Mouse (Mus musculus): ENCODE measurements at regions not wholly inside any gene's neighbourhood (a gene's known extent, or its start where the extent isn't known, plus 50 kb on each side); places are given as distances from the start of the nearest gene placed in this dataset.

DNA sequence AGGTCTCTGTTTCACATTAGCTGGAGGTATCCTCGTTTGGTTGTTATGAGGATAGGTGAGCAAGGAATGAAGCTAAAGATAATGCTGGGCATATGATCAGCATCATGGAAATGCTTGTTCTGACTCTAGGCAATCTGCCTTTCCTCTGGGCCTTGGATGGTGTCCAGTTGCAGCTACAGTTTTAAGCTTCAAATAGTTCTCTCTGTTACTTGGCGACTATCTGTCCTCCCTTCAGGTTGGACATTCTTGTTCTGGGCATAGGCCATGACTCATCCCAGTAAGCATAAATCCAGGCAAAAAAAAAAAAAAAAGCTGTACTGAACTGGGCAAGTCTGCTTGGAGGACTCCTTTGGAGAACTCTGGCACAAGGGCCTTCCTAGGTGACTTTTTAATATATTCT lies 776.9 kb downstream of the Kcnma1 start:
- peak; percentile 17 for DNase-seq (ENCODE audit: low read depth, low spot score)

DNA sequence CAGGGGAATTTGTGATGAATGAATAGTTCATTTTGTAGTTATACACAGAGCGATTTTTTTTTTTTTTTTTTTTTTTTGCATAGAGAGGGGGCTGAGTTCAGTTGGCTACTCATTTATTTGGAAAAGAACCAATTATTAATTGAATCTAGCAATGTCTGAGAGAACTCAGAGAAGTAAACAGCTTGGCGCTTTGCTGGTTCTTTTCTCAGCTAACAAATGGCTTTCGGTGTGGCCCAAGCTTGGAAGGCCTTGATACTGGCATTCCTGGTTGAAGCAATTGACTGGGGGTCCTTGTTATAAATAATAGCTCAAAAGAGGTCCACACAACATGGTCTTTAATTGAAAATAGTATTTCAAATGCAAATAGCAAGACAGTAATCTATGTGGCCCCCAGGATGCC lies 815.6 kb downstream of the Kcnma1 start:
- no peak for DNase-seq (ENCODE audit: low read depth, low spot score)

DNA sequence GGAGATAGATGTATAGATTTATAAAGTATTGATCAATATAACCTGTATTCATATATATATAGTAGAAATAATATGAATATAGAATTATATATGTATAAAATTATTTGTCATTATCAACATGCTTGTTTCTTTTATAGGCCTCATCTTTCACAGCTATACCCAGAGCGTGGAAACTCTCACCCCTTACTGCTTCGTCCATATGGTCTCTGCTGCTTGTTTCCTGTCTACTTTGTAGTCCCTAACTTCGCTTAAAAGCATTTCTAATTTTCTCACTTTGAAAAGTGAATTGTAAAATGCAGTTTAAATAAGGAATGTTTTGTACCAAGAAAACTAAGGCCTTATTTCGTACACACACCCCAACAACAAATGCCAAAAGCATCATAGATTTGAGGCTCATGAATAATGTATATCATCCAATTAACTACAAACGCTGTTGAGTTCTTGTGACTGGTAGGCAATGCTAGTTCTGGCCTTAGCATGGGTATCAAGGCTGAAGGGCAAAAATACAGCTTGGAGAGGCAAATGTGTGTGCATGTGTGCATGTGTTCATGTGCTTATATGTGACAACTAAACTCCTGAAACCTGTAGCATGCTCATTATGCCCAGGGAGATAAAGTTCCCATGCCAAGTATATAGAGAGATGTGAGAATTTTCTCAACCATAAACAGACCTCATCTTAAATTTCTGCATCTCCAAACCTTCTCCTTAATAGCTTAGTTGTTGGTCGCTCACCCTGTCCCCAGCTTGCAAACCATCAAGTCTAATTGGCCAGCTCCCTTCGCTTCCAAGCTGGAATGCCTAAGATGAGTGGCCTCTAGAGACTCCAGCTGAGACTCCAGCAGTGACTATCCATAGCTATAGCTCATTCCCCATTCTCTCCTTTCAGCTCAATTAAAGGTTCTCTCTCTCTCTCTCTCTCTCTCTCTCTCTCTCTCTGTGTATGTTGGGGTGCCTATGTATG lies 819.4 kb downstream of the Kcnma1 start:
- DNase-seq (ENCODE audit: low read depth, low spot score): no peak

GRCm38 (mm10) chr14:23192566-23192965 lies 821.7 kb downstream of the Kcnma1 start:
- DNase-seq (ENCODE audit: low read depth, low spot score): no peak

DNA sequence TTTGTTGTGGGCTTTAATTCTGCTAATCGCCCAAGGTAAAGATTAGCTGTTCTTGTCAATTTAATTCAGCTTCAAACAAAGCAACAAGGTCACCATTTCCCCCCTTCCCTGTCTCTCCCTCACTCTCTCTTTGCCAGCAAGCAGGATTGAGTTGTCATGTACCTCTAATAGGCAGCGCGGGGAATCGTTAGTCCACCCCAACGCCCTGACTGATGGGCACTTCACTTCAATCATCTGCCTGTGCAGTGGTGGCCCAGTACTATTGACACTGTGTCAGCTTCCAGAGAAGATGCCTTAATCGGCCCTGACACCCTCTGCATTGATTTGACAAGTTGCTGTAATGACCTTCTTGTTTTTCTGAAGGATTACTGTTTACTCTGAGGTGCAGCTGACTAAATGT lies 828.9 kb downstream of the Kcnma1 start:
- DNase-seq (ENCODE audit: low read depth, low spot score): no peak

DNA sequence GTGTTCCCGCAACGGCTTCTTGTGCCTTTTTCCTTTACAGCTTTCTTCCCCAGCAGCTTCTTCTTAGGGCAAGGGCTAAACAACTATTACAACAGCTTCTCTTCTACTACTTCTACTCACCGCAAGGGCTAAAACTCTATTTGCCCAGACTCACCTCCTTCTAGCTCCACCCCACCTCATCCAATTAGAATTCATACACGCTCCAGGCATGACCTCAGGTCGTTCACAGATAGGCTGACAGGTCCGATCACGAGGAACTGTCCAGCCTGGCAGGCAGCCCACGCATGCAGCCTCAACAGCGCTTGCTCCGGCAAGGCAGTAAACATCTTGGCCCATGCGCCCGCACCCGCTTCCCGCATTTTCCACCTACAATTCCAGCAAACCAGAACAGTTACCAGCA lies 844.9 kb downstream of the Kcnma1 start:
- DNase-seq (ENCODE audit: low read depth, low spot score): no peak

GRCm38 (mm10) chr14:23160567-23160966 lies 853.7 kb downstream of the Kcnma1 start:
- DNase-seq (ENCODE audit: low read depth, low spot score): no peak

- DNase-seq (ENCODE audit: low read depth, low spot score): no peak
These were observed 863.9 kb downstream of the Kcnma1 start for GRCm38 (mm10) chr14:23150431-23150830.

- peak; percentile 28 for DNase-seq (ENCODE audit: low read depth, low spot score)
These were observed 867.3 kb downstream of the Kcnma1 start for GRCm38 (mm10) chr14:23146981-23147380.

DNA sequence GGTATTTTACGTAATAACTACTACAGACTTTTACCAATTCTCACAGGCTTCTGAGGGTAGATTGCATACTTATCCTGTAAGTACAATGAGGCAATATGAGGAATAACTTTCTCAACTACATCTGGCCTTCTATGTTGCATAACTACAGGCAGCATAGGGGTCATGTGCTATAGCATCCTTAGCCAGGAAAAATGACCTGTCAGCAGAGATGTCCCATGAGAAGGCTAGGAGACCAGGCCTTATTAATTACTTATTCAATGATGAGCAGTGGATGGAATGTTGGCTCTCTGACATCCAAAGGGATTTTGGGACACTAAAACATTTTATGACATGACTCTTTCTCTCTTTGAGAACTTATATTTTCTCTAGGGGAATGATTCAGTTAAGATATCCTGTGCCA lies 873.9 kb downstream of the Kcnma1 start:
- DNase-seq (ENCODE audit: low read depth, low spot score): no peak

GRCm38 (mm10) chr14:23134723-23135122 lies 879.6 kb downstream of the Kcnma1 start:
- no peak for DNase-seq (ENCODE audit: low read depth, low spot score)

DNA sequence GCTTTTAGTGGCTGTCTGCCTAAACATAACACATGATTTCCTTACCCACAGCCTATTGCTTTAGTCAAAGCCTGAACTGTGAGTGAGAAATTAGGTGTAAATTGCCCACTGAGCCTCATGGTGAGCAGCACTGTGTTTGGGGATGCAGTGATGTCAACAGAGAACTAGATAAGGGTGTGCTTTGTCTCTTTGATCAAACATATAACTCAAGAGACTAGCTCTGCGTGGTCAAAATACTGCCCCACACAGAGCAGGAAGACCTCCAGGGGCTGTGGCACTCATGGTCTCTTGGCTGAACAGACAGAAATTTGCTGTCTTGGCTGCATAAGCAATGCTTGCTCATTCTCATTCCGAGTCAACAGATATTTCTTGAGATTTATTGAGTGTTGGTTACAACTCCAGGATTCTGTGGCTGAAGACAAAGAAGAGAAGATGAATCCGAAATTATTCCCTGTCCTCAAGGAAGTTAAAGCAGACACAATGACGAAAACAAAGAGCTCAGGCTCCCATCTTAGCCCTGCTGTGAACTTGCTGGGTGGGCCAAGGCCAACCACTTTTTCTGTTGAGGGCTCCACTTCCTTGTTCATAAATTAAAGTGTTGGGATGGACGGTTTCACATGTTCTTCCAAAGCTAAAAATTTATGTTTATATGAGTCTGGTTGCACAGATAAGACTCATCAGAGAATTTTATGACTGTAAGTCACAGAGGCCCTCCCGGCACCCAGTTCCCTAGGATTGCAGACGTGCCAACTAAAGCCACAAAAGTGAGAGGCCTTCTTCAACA lies 882.4 kb downstream of the Kcnma1 start:
- no peak for DNase-seq (ENCODE audit: low read depth, low spot score)

DNA sequence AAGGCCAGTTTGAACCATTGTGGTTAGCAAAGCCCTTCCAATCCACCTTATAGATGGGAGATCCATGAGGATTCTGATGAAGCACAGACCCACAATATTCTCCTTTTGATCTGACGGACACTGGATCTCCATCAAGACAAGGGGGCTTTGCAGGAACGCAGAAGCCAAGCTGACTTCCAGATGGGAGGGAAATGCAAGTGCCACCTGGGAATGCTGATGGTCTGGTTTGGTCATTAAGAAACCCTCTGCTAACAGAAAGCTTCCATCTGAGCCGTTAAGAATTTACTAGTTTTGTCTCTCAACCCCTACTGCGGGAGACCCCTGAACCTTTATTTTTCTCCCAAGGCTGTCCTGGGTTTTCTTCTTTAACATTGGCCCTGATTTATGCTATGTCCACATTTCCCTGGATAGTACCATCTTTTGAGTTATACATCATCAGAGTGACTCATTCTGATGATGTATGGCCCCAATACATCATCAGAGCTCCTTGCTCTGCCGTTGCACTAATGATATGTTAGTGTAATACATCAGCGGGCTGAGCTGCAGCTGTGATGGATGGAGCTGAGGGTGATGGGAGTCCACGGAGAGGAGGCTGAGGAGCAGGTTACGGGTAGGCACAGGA lies 898.3 kb downstream of the Kcnma1 start:
- DNase-seq (ENCODE audit: low read depth, low spot score): no peak

- DNase-seq (ENCODE audit: low read depth, low spot score): peak; percentile 12
These were observed 899.4 kb downstream of the Kcnma1 start for GRCm38 (mm10) chr14:23114910-23115309.

DNA sequence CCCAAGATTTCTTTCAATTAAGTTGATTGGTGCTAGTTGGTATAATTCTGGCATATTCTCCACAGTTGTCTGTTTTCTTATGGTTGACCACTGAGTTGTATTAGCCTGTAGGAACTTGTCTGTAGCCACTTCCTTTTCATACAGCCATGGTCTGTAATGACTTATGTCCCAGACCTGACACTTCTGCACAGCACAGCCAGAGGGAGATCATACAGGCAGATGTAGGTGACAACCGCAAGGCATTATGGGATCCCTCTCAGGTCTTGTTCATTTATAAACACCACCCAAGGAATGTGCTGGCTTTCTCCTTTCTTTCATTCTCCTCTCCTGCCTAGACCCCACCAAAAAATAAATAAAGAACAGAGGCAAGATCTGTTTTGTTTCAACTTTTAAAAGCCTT lies 899.8 kb downstream of the Kcnma1 start:
- DNase-seq (ENCODE audit: low read depth, low spot score): no peak

DNA sequence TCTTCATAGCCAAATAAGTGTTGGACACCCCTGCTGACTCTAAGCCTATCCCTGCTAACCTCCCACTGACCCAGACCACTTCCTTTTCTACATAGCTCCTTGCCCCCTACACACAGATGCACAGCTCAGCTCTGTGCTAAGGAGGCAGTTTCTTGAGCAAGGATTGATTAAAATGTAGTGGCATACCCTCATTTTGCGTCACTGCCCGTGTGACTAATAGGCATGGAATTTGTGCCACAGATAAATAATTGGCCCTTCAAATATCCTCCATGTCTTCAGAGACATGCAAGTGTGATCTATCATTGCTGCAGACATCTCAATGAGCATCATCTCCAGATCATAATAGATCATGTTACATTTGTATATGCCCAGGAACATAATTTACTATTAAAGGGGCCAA lies 901.9 kb downstream of the Kcnma1 start:
- no peak for DNase-seq (ENCODE audit: low read depth, low spot score)

- no peak for DNase-seq (ENCODE audit: low read depth, low spot score)
These were observed 905.7 kb downstream of the Kcnma1 start for GRCm38 (mm10) chr14:23108590-23108989.

DNA sequence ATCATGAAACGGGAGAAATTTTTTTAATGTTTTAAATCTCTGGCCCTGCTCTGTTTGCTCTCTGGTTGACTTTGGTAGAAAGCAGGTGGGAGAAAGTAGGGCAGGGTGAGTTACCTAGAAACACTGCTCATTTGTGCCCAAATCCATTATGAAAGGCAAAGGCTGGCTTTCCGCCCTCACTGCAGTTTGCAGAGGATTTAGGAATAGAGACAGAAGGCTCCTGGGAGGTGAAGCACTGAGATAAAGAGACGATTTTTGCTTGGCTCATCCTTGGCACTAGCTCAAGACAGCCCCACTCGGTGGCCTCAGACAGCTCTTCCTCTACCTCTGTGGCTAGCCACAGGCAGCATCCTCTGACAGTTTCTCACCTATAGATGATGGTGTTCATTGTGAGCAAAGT lies 906.8 kb downstream of the Kcnma1 start:
- DNase-seq (ENCODE audit: low read depth, low spot score): peak; percentile 82
